Mouse (Mus musculus): Measurements from ENCODE around the gene Ctnna3. TPM values are rescaled to one million over a fixed set of nuclear protein-coding genes. Genes with fewer than 3 reads are reported as not detected.
"Not testable (repeated sequence)": the region's sequence is repeated elsewhere in the genome, so short reads cannot be mapped to it uniquely, and the experiment has no call there.

Gene Ctnna3
- total RNA-seq, 2 experiments from 2014 or later: 1.0 to 1.5 TPM

DNA sequence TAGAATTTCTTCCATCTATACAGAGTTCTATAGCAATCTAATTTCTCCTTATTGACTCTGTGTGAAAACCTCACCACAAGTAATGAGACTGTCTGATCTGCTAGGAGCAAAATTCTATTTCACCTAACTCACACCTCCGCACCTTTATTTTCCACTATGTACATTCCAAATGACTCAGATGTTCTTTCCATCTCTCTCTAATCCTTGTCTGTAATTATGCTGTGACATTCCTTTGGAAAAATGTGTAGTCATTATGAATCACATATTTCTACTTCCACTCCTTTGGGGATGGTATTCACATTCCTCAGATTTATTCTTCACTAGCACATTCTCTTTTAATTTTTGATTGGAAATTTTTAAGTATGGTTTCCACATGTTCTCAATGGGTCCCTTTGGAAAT is 1406.4 kb downstream of the Ctnna3 start:
- no peak for DNase-seq (ENCODE audit: low spot score in 2 of 2)

DNA sequence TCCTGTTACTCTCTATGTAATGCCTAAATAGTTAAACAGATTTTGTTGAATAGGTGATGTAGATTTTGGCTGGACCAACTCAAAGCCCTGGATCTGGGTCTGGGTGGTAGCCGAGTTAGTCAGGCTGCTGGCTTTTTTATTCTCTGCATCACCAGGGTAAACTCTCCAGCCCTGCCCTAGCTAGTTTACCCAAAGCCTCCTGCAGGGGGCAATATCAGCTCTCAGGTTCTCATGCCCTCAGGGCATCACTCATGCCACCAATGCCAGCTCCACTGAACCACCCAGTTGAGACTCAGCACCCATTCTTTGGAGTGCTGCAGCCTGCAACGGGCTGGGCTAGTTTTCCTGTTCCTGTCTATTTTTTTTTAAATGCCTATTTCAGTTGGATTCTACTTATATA is 1431.5 kb downstream of the Ctnna3 start:
- DNase-seq (ENCODE audit: low spot score in 2 of 2): peak; percentile 5 to 24

DNA sequence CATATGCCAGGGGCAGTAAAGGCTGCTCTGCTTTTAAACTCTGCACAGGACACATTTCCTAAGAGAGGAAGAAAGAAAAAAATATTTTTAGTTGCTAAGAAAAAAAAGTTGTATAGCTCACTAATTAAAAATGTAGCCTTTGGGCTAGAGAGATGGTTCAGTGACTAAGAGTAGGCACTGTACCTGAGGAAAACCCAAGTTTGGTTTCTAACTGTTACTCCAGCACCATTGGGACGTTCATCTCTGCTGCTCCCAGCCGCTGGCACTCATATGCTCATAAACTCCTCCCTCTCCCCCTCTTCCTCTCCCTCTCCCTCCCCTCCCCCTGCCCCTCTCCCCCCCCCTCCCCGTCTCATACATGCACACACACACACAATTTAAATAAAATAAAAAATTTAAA is 1441.0 kb downstream of the Ctnna3 start:
- no peak for DNase-seq (ENCODE audit: low spot score in 2 of 2)

DNA sequence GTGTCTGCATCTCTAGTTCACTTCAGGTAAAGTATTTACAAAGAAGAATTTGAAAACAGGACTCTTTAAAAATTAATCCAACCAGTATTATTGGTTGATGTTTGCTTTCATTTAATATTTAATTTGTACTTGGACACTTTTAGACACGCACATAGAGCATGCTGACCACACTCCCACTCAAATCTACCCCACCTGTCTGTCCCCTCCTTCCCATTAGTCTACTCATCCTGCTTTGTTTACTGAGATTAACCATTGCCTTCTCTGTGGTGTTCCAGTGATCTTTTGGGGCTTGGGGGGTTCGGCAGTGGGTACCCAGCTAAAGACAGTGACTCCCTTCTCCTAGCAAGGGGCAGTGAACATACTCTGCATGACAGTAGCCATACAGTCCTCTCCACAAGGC is 1446.6 kb downstream of the Ctnna3 start:
- DNase-seq (ENCODE audit: low spot score in 2 of 2): no peak

DNA sequence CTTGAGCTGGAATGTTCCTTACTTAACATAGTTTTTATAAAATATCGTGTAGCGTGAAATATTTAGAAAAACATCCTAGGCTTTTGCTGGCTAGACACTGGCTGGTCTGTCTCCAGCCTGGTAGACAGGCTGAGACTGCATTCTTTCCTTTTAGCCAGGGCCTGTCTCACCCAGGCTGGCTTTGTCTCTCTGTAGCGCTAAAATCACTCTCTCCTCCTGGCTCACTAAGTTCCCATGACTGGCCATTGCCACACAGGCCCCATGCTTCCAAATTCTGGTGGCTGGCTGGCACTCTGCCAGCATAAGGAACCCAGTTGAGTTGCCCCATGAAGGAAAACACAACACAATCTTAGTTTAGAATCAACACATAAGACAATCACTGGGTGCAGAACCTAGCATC is 1450.0 kb downstream of the Ctnna3 start:
- DNase-seq (ENCODE audit: low spot score in 2 of 2): no peak

DNA sequence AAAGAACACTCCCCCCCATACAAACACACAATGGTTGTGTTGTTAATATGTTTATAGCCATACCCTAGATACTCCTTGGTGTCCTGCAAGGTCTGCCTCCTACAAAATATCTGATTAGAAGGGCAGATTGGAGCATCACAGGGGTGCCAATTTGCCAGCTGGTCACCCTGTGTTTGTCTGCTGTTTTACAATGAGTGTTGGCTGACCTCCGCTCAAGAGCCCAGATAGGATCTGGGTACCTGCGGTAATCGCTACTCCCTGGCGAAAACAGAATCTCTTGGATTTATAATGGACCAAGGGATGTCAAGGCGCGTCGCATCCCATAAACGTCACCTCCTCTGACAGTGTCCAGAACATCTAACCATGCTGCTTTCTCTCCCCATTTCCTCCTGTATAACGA is 1457.0 kb downstream of the Ctnna3 start:
- no peak for DNase-seq (ENCODE audit: low spot score in 2 of 2)

DNA sequence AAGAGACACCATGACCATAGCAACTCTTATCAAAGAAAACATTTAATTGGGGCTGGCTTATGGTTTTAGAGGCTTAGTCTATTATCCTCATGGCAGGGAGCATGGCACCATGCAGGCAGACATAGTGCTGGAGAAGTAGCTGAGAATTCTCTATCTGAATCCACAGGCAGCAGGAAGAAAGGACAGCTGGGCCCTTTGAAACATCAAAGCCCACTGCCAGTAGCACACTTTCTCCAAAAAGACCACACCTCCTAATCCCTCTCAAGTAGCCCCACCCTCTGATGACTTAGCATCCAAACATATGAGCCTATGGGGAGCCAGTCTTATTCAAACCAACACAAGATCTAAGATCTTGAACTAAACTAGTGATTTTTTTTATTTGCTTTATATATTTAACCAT is 1462.6 kb downstream of the Ctnna3 start:
- DNase-seq (ENCODE audit: low spot score in 2 of 2): no peak

- no peak for DNase-seq (ENCODE audit: low spot score in 2 of 2)
Measured at GRCm38 (mm10) chr10:64898739-64899138, 1468.8 kb downstream of the Ctnna3 start.

- DNase-seq (ENCODE audit: low spot score in 2 of 2): no peak
Measured at GRCm38 (mm10) chr10:64901726-64902125, 1471.8 kb downstream of the Ctnna3 start.

DNA sequence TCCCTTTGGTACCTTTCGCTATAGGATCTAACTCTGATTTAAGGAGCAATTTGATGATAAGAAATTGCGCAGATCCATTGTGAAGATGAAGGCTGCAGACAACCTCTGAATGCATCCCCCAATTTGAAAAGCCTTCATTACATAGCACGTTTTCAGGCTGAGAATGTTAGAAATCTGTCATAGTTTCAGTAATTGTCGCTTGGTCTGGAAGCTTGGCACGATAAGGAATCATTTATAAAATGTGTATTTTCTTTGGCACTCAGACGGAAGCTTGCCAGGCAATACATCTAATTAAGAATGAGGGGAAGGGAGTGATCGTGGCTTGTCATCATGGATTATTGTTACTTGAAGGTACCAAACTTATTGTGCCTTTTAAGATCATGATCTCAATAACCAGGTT is 1511.1 kb downstream of the Ctnna3 start:
- DNase-seq (ENCODE audit: low spot score in 2 of 2): no peak

GRCm38 (mm10) chr10:64958391-64958790 is 1528.5 kb downstream of the Ctnna3 start:
- DNase-seq (ENCODE audit: low spot score in 2 of 2): no peak

DNA sequence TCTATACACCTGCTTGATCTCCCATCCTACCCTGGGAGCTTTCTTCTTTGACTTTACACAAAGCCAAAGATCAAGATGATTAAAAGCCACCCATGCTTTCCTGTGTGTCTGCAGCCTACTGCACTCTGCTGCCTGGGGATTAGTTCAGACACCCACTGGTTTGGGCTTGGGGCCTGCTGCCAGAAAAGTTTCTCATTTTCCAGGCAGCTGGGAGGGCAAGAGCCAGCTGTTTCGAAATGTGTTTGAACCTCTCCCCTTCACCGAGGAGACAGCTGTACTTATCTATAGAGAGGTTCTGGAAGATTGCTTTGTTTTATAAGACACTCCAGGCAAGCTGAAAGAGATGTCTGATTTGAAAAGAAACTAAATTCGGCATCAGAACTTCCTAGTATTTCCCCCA is 1563.0 kb downstream of the Ctnna3 start:
- no peak for DNase-seq (ENCODE audit: low spot score in 2 of 2)

DNA sequence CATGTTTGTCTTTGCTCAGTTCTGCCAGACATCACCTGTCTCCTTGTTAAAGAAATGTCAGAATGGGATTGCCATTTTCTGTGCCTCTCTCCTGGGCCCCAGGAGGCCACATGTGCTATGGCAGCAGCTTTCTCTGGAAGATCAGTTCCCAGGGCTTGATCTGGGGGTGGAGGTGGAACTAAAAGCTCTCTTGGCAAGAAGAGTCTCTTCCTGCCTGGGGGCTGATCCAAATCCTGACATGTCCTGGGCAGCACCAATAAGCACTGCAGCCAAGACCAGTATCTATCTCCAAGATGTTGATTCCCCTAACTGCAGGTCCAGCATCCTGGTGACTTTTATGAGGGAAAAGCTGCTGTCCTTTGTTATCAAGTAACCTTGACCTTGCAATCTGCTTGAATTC is 1583.6 kb downstream of the Ctnna3 start:
- DNase-seq (ENCODE audit: low spot score in 2 of 2): no peak

DNA sequence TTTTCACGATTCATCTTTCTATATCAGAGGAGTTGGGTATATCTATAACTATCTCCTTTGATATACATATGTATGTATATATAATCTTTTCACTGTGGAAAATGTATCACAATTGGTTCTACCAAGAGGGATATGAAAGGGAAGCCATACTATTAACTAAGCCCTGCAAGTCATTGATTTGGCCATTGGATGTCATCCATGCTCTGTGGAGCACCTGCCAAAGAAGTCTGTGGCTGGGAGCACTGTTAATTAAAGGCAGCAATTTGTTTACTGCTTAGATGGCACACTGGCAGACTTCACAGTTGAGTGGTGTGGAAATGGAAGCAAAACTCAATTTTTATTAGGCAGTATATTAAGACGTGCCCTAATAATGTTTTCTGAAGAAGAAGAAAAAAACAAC is 1592.8 kb downstream of the Ctnna3 start:
- peak in 1 of 2 experiments; percentile 4 for DNase-seq (ENCODE audit: low spot score in 2 of 2)

DNA sequence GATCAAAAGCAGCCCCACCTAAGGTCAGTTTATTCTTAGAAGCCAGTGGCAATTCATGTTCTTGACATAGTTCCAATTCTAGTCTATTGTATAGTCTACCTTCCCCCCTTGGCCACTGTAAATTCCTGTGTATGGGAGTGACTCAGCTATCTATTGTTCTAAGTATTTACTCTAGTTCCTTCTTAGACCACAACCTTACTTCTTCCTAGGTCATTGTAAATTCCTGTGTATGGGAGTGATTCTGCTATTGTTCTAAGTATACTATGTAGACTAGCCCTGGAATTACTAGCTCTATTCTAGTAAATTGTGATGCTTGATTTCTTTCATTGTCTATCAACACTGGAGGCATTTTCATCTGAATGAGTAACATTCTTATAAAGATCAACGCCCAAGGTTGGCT is 1603.6 kb downstream of the Ctnna3 start:
- not testable (repeated sequence) for DNase-seq (ENCODE audit: low spot score in 2 of 2)

Other genes with a start within 250 kb of the Ctnna3 start
- 1 to 10 TPM; 3.7 to 4.2 TPM for gene Mypn, start 226.1 kb upstream of the Ctnna3 start, total RNA-seq (2021)
- 10 to 100 TPM; 38.1 to 40.2 TPM for gene Herc4, start 186.3 kb upstream of the Ctnna3 start, total RNA-seq (2021)
- 10 to 100 TPM; 13.7 to 13.8 TPM for gene Sirt1, start 48.4 kb upstream of the Ctnna3 start, total RNA-seq (2021)
- 10 to 100 TPM; 12.1 to 12.6 TPM for gene Dnajc12, start 47.7 kb upstream of the Ctnna3 start, total RNA-seq (2021)
- gene Gm7075, start 8.3 kb upstream of the Ctnna3 start, total RNA-seq (2021): not detected

Data from layer of hippocampus, postnatal 10 days (tissue).